Mouse (Mus musculus): ENCODE measurements around the gene Ablim1.

- TF ChIP-seq POLR2A (IDR thresholded peaks at IDR 0.05; ENCODE audit: insufficient read depth, low read length) = no peak
- no peak for TF ChIP-seq CTCF (IDR thresholded peaks at IDR 0.05; ENCODE audit: low read depth, low read length)
These were observed 41.7 kb downstream of the Ablim1 start for GRCm38 (mm10) chr19:57272824-57273613.
